Mouse (Mus musculus): ENCODE results near the gene Tiam2.

- TF ChIP-seq CTCF (IDR thresholded peaks at IDR 0.05 in 2 of 3, conservative IDR thresholded peaks at IDR 0.05 in 1 of 3; ENCODE audit: control insufficient read depth in 1 of 3, insufficient read depth in 1 of 3, low read depth in 2 of 3, low read length in 3 of 3, poor library complexity in 1 of 3, severe bottlenecking in 1 of 3) = no peak
- no peak for TF ChIP-seq USF1 (IDR thresholded peaks at IDR 0.05; ENCODE audit: low read depth, low read length)
- TF ChIP-seq ETS1 (IDR thresholded peaks at IDR 0.05; ENCODE audit: low read depth, low read length) = no peak
- no peak for TF ChIP-seq BHLHE40 (IDR thresholded peaks at IDR 0.05; ENCODE audit: borderline replicate concordance, low read depth, low read length)
- no peak for TF ChIP-seq GABPA (IDR thresholded peaks at IDR 0.05; ENCODE audit: low read depth, low read length)
- no peak for TF ChIP-seq MAFK (IDR thresholded peaks at IDR 0.05; ENCODE audit: borderline replicate concordance, low read depth, low read length)
These were observed 12.4 kb downstream of the Tiam2 start for GRCm38 (mm10) chr17:3338821-3339220.

Measured in MEL (cell line).